Mouse (Mus musculus): Measurements from ENCODE around the gene Parp3.

GRCm38 (mm10) chr9:106447348-106447747 is 29.4 kb downstream of the Parp3 start, which contains the start of the genes Abhd14b and Abhd14a:
- TF ChIP-seq POLR2A (IDR thresholded peaks at IDR 0.05; ENCODE audit: borderline replicate concordance, extremely low read depth, low read depth, low read length) (0 out of 2 replicates have a peak, but pooled peaks have one; percentile 29), CTCF (IDR thresholded peaks at IDR 0.05; ENCODE audit: insufficient read depth, low read length) (peak; percentile 24; the same call in 1 of the 2 replicates)
